Mouse (Mus musculus): Measurements from ENCODE around the gene Hs3st5. TPM values are rescaled to one million over a fixed set of nuclear protein-coding genes. Genes with fewer than 3 reads are reported as not detected.

The Hs3st5 gene
- polyA plus RNA-seq, 1 experiment = not detected

GRCm38 (mm10) chr10:36774898-36775297 is 268.3 kb downstream of the Hs3st5 start:
- H3K4me1 ChIP-seq (ENCODE audit: control insufficient read depth, insufficient read depth, low read length) = no peaks in the 10 kb centered on the region
- no peak overlapping the region for H3K4me3 ChIP-seq (ENCODE audit: insufficient read depth, low read length)
- H3K27ac ChIP-seq (ENCODE audit: insufficient read depth, low read depth, low read length) = no peak overlapping the region
- TF ChIP-seq CTCF (IDR thresholded peaks at IDR 0.05; ENCODE audit: low read depth, low read length) (no peak), POLR2A (IDR thresholded peaks at IDR 0.05; ENCODE audit: borderline replicate concordance, low read depth, low read length) (no peak)

GRCm38 (mm10) chr10:36781641-36782040 is 275.0 kb downstream of the Hs3st5 start:
- TF ChIP-seq CTCF (IDR thresholded peaks at IDR 0.05; ENCODE audit: low read depth, low read length) = no peak
- no peak for TF ChIP-seq POLR2A (IDR thresholded peaks at IDR 0.05; ENCODE audit: borderline replicate concordance, low read depth, low read length)
- no peak overlapping the region for H3K27ac ChIP-seq (ENCODE audit: insufficient read depth, low read depth, low read length)

DNA sequence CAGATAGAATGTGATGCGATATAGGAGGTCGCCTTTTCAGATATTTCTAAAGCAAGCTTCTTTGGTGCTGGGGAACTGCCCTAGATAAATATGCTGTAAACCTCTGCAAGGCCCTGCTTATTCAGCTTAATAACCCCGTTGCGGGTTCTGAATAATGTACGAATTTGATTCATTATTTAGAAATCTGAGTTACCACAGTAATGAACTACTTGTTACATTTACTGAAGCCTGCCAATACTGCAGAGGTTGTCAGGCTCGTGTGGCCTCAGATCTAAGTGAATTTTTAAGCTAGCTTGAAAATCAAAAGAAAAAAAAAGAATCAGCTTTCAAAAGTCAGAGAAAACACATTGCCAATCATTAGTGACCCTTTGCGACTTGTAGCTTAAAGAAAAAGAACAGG is 280.4 kb downstream of the Hs3st5 start:
- H3K27ac ChIP-seq (ENCODE audit: insufficient read depth, low read depth, low read length) = no peak overlapping the region
- no peak overlapping the region for H3K4me3 ChIP-seq (ENCODE audit: insufficient read depth, low read length)
- no peak for TF ChIP-seq CTCF (IDR thresholded peaks at IDR 0.05; ENCODE audit: low read depth, low read length)
- TF ChIP-seq POLR2A (IDR thresholded peaks at IDR 0.05; ENCODE audit: borderline replicate concordance, low read depth, low read length) = no peak
- H3K4me1 ChIP-seq (ENCODE audit: control insufficient read depth, insufficient read depth, low read length) = no peaks in the 10 kb centered on the region

More at GRCm38 (mm10) chr10:36781641-36782040, 275.0 kb downstream of the Hs3st5 start:
- no peaks in the 10 kb centered on the region for H3K4me1 ChIP-seq (ENCODE audit: control insufficient read depth, insufficient read depth, low read length)
- no peak overlapping the region for H3K4me3 ChIP-seq (ENCODE audit: insufficient read depth, low read length)

- Histone ChIP-seq H3K4me1 (ENCODE audit: control insufficient read depth, insufficient read depth, low read length) (no peaks in the 10 kb centered on the region), H3K4me3 (ENCODE audit: insufficient read depth, low read length) (no peak overlapping the region), H3K27ac (ENCODE audit: insufficient read depth, low read depth, low read length) (no peak overlapping the region)
- TF ChIP-seq CTCF (IDR thresholded peaks at IDR 0.05; ENCODE audit: low read depth, low read length) = no peak
- TF ChIP-seq POLR2A (IDR thresholded peaks at IDR 0.05; ENCODE audit: borderline replicate concordance, low read depth, low read length) = no peak
These were observed 285.2 kb downstream of the Hs3st5 start for GRCm38 (mm10) chr10:36791771-36792170.

GRCm38 (mm10) chr10:36795311-36795710 is 288.7 kb downstream of the Hs3st5 start:
- no peaks in the 10 kb centered on the region for H3K4me1 ChIP-seq (ENCODE audit: control insufficient read depth, insufficient read depth, low read length)
- TF ChIP-seq POLR2A (IDR thresholded peaks at IDR 0.05; ENCODE audit: borderline replicate concordance, low read depth, low read length) = no peak
- TF ChIP-seq CTCF (IDR thresholded peaks at IDR 0.05; ENCODE audit: low read depth, low read length) = no peak
- H3K4me3 ChIP-seq (ENCODE audit: insufficient read depth, low read length) = no peak overlapping the region
- H3K27ac ChIP-seq (ENCODE audit: insufficient read depth, low read depth, low read length) = no peak overlapping the region

DNA sequence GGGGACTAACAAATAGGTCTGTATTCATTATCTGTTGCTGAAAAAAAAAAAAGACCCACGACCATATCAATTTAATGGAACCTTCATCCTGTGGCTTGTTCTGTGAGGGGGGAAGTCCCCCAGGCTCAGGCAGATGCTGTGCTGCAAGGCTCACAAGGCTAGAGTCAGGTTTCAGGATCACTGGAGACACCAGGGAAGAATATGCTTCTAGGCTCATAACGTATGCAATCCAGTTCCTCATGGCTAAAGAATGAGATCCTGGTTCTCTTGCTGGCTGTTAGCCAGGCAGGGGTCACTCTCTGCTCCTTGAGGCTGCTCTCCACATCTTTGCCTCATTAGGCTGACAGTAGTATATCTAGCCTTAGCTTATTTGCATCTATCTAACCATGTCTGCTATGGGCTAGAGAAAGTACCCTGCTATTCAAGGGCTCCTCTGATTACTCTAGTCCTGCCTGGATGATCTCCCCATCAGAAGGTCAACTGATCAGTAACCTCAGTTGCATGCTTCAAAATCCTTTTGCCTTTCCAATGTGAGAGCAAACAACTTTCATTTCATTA is 294.4 kb downstream of the Hs3st5 start:
- H3K4me1 ChIP-seq (ENCODE audit: control insufficient read depth, insufficient read depth, low read length) = no peaks in the 10 kb centered on the region
- no peak overlapping the region for H3K27ac ChIP-seq (ENCODE audit: insufficient read depth, low read depth, low read length)
- H3K4me3 ChIP-seq (ENCODE audit: insufficient read depth, low read length) = no peak overlapping the region
- no peak for TF ChIP-seq POLR2A (IDR thresholded peaks at IDR 0.05; ENCODE audit: borderline replicate concordance, low read depth, low read length)
- TF ChIP-seq CTCF (IDR thresholded peaks at IDR 0.05; ENCODE audit: low read depth, low read length) = no peak

DNA sequence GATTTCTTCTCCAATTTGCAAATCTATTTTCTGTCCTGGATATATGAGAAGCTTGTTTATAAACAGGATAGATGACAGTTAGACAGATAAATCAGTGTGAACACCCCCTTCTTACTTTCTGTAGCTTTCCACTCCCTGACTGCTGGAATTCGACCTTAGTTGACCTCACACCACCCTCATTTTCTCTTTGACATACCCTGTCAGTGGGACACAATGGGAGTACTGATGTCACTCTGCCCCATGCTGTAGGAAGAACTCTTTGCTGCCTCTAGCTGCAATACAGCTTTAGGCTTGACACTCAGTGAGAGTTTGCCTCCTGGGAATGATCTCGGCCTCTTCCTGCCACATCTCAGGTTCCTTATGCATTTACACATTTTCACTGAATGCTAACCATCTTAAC is 297.1 kb downstream of the Hs3st5 start:
- Histone ChIP-seq H3K4me3 (ENCODE audit: insufficient read depth, low read length) (no peak overlapping the region), H3K27ac (ENCODE audit: insufficient read depth, low read depth, low read length) (no peak overlapping the region), H3K4me1 (ENCODE audit: control insufficient read depth, insufficient read depth, low read length) (no peaks in the 10 kb centered on the region)
- TF ChIP-seq CTCF (IDR thresholded peaks at IDR 0.05; ENCODE audit: low read depth, low read length) (no peak), POLR2A (IDR thresholded peaks at IDR 0.05; ENCODE audit: borderline replicate concordance, low read depth, low read length) (no peak)

- Histone ChIP-seq H3K27ac (ENCODE audit: insufficient read depth, low read depth, low read length) (no peak overlapping the region), H3K4me3 (ENCODE audit: insufficient read depth, low read length) (no peak overlapping the region), H3K4me1 (ENCODE audit: control insufficient read depth, insufficient read depth, low read length) (no peaks in the 10 kb centered on the region)
- no peak for TF ChIP-seq CTCF (IDR thresholded peaks at IDR 0.05; ENCODE audit: low read depth, low read length)
- no peak for TF ChIP-seq POLR2A (IDR thresholded peaks at IDR 0.05; ENCODE audit: borderline replicate concordance, low read depth, low read length)
These were observed 298.7 kb downstream of the Hs3st5 start for GRCm38 (mm10) chr10:36805265-36805664.

DNA sequence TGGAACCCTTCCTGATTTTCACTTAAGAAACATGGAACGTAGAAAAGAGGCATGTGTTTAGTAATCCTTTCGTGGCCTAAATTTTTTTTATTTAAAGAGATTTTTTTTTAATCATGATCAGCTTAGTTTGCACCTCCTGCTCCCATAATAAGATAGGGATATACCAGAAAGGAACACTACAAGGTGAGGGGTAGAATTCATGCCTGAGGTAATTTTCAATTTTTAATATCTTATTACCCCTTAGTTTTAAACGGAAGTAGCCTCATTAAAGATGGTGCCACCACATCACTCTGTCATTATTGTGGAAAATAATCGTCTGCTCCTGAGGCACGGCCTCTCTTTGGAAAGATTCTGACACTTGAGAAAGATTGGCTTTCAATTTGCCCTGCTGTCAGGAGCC is 299.2 kb downstream of the Hs3st5 start:
- TF ChIP-seq CTCF (IDR thresholded peaks at IDR 0.05; ENCODE audit: low read depth, low read length) (no peak), POLR2A (IDR thresholded peaks at IDR 0.05; ENCODE audit: borderline replicate concordance, low read depth, low read length) (no peak)
- Histone ChIP-seq H3K27ac (ENCODE audit: insufficient read depth, low read depth, low read length) (no peak overlapping the region), H3K4me1 (ENCODE audit: control insufficient read depth, insufficient read depth, low read length) (no peaks in the 10 kb centered on the region), H3K4me3 (ENCODE audit: insufficient read depth, low read length) (no peak overlapping the region)

DNA sequence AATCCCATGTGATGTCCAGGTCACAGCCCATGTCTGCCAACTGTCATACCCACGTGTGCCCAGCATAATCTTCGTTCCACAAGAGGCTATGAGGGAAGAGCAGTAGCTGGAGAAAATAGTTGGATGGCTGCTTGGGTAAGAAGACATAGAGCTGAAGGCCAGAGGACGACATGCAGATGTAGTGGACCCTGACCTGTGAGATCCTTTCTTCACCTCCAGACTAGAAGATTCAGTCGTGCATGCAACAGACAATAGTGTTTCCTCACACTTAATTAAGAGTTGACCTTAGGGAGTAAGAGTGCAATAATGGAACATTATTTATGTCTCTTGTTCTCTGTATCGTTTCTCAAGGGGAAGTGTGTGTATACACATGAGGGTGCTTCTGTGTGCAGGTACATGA is 300.4 kb downstream of the Hs3st5 start:
- H3K4me1 ChIP-seq (ENCODE audit: control insufficient read depth, insufficient read depth, low read length) = no peaks in the 10 kb centered on the region
- no peak for TF ChIP-seq CTCF (IDR thresholded peaks at IDR 0.05; ENCODE audit: low read depth, low read length)
- TF ChIP-seq POLR2A (IDR thresholded peaks at IDR 0.05; ENCODE audit: borderline replicate concordance, low read depth, low read length) = no peak
- H3K4me3 ChIP-seq (ENCODE audit: insufficient read depth, low read length) = no peak overlapping the region
- no peak overlapping the region for H3K27ac ChIP-seq (ENCODE audit: insufficient read depth, low read depth, low read length)

DNA sequence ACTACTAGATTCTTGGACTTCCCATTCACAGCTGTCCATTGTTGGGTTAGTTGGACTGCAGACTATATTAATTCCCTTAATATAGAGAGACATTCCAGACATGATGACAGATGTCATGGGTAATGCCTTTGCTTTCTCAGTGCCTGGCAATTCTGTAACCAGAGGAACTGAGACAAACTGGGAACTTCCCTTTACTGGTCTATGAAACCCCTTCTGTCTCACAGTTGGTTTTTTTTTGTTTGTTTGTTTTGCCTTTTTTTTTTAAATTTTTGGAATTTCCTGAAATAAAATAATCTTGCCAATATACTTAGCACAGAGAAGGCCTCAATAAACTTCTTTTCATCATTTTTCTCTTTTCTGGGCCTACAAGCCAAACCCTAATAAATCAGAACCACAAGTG is 312.3 kb downstream of the Hs3st5 start:
- Histone ChIP-seq H3K4me3 (ENCODE audit: insufficient read depth, low read length) (no peak overlapping the region), H3K27ac (ENCODE audit: insufficient read depth, low read depth, low read length) (no peak overlapping the region), H3K4me1 (ENCODE audit: control insufficient read depth, insufficient read depth, low read length) (no peaks in the 10 kb centered on the region)
- TF ChIP-seq CTCF (IDR thresholded peaks at IDR 0.05; ENCODE audit: low read depth, low read length) (no peak), POLR2A (IDR thresholded peaks at IDR 0.05; ENCODE audit: borderline replicate concordance, low read depth, low read length) (no peak)
